Mouse (Mus musculus): ENCODE data around the gene Grid1.

Grid1 gene

DNA sequence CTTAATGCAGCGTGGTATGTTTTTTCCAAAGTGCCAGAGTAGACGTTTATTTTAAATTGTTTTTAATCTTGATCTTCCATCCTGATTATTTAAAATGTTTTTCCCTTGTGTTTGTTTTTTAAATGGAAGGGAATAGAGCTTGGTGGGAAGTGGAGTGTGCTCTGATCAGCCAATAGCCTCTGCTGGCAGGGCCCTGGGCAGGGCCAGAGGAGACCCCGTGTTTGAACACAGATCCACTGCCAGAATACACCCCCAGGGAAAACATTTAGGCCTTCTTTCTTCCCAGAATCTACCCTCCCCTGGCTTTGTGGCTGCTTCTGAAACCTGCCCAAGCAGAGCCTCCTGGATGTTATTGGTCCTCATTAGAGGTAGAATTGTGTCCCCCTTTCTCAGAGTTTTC is 188.8 kb downstream of the Grid1 start:
- no peak for DNase-seq (ENCODE audit: low spot score in 2 of 2)

DNA sequence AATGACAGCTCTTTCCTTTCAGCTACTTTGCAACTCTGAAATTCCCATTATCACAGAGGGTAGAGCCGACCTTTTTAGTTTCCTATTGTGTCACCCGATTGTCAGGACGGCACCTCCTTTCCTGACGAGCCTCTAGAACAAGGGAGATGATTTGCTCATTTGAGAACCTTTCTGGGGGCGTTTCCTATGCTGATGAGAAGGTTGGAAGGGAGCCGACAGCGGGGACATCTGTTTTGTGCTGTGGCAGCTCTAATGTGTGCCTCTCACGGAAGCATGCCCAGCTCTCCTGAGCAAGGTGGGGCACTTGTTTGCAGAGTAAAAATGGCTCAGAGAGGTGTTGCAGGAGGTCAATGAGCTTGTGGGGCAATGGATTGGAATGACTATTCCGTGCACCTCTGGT is 189.2 kb downstream of the Grid1 start:
- DNase-seq (ENCODE audit: low spot score in 2 of 2): no peak

DNA sequence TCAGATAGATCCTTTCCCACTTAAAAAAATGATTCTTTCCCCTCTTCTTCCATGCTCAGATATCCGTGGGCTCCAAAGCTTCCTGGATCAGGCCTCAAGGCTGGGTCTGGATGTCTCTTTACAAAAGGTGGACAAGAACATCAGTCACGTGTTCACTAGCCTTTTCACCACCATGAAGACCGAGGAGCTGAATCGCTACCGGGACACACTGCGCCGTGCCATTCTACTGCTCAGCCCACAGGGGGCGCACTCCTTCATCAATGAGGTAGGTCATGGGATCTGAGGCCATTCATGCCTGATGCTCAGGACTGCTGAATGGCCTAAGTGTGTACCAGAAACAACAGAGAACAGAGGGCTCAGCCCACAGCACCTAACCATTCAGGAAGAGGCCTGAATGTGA is 206.8 kb downstream of the Grid1 start:
- peak in 1 of 2 experiments; percentile 5 for DNase-seq (ENCODE audit: low spot score in 2 of 2)

DNA sequence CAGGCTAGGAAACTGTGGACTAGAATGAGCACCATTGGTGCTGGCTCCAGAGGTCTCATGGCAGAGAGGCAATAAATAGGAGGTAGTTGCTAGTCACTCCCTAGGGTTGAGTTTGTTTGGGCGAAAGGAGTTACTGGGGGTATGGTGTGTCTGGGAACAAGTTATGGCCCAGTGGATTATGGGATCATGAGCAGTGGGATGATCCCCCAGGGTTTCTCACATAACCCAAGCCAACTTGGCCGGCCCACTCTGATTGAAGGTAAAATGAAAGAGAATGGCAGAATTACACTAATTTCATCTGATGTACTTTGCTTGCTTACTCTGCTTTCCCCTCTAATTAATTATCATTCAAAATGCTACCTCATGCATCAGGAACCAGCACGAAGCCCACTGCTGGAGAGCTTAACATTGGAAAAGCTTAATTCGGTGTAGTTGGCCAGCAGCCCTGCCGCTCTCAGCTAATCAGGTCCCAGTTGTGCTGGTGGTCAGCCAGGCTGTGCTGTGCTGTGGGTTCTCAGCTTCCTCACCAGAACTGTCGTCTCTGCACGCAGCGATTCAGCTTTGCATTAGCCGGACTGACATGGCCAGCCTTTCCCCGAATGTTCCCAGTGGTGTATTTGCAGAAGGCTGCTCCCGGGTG is 207.7 kb downstream of the Grid1 start:
- peak in 1 of 2 experiments; percentile 19 for DNase-seq (ENCODE audit: low spot score in 2 of 2)

DNA sequence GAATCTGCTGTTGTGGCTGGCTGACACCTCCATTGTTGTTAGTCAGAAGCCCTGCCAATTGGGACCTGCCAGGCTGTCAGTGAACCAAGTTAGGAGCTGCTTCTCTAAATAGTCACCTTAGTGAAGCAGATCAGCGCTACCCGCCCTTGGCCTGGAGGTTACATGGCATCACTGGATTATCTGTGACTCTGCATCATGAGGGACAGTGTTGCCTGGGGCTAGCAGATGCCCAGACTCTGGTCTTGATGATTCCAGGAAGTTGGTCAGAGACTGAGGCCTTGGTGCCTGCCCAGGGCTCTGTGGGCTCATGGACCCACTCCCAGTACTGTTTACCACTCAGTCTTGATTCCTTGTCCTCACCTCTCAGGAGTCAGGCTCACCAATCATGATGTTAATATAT is 209.7 kb downstream of the Grid1 start:
- no peak for DNase-seq (ENCODE audit: low spot score in 2 of 2)

DNA sequence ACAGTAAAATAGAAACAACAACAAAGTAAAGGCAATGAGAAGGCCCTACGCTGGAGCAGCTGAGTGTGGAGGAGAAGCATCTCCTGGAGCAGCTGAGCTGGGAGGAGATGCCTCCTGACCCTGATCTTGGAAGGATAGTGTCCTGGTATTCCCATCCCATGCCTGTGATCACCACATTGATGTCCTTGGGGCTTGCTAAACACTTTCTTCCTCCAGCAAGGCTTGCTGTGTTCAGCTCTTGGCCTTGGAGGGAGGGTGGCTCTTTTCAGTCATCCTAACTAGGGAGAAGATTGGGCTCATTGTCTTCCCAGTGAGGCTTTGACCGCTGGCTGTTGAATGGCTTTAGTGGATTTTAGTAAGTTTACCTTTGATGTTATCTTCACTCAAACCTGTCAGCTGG is 210.4 kb downstream of the Grid1 start:
- peak in 1 of 2 experiments; percentile 0 for DNase-seq (ENCODE audit: low spot score in 2 of 2)

DNA sequence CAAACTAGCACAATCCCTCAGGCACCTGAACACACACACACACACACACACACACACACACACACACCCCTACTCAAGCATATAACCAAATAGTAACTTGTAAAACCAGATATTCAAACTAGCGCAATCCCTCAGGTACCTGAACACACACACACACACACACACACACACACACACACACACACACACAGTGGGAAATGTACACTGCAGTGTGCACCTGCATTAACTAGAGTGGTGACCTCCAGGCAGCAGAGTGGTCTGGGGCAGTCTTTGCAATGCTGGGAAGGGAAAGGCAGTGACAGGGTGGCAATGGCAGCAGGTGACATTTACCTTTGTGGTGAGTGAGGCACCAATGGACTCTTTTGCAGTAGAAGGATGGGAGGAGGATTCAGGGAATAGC is 212.4 kb downstream of the Grid1 start:
- DNase-seq (ENCODE audit: low spot score in 2 of 2): no peak

DNA sequence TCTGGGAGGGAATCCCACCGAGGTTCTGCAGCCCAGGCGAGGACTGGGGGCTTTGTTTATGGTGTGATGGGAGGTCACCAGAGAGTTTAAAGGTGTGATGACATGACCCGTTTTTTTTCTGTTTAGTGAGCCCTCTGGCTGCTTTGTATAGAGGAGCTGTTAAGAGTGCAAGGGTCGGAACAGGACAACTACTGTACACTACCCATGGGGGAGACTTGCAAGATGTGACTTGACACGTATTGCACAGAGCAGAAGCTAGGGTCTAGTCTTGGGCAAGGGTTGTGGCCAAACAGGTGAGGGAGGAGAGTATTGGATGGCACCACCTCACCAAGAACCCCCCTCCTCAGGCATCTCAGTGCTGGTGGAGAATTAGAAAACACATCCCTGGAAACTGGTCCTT is 224.4 kb downstream of the Grid1 start:
- no peak for DNase-seq (ENCODE audit: low spot score in 2 of 2)

DNA sequence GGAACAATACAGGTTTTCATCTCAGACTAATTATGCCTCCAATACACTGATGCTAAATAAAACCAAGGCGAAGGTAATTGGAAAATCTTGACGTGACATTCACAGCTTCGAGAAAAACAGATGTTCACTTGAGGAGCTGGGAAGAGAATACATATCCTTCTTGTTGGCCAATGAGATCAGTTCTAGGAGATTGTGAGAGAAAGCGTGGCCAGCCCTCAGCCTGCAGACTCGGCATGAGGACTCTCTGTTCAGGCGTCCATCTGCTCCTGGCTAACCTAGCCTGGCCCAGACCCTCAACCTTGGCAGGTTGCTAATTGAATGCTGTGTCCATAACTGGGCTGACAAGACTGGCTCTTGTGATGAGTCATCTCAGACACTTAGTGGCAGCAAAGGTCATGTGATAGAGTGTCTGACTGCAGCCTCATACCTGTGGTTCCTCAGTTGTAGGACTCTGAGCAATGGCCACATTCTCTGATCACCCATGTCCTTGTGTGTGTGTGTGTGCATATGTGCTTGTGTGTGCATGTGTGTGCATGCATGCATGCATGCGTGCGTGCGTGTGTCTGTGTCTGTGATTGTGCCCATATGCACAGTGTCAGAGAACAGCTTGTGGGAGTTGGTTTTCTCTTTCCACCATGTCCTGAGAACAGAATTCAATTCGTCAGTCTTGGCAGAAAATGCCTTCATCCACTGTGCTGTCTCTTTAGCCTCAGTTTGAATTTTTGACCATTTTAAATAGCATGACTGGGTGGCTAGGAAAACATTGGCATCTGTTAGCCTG is 225.2 kb downstream of the Grid1 start:
- no peak for DNase-seq (ENCODE audit: low spot score in 2 of 2)

DNA sequence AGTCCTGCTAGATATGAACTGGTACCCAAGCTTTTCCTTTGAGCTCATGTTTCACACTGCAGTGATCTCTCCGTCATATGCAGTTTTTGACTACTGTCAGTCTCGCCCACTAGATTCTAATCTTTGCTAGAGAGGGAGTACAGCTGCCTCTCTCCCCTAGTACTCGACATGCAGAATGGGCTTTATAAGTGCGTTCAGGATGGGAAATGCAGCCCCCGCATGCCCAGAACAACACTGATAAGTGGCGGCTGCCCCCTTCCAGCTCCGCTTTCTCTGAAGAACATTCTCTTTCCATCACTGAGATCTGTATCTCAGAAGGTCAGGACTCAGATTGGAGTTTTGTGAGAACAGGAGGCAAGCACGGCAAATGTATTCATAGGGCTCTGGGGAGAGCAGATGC is 229.3 kb downstream of the Grid1 start:
- no peak for DNase-seq (ENCODE audit: low spot score in 2 of 2)

DNA sequence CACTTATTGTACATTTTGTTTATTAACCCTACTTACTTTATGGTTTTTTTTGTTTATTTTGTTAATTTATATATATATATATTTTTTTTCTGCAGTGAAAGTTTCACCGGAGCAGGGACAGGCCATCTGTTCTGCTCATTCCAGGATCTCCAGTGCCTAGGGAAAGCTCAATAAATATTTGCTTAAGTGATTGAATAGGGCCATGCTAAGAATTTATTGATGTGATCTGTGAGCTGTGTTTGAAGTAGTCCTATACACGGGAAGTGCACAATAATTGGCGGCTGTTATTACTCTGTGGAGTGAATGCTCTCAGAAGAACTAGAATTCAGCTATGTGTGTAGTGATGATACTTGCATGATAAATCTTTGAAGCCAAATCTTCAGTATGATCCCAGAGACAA is 234.2 kb downstream of the Grid1 start:
- no peak for DNase-seq (ENCODE audit: low spot score in 2 of 2)

DNA sequence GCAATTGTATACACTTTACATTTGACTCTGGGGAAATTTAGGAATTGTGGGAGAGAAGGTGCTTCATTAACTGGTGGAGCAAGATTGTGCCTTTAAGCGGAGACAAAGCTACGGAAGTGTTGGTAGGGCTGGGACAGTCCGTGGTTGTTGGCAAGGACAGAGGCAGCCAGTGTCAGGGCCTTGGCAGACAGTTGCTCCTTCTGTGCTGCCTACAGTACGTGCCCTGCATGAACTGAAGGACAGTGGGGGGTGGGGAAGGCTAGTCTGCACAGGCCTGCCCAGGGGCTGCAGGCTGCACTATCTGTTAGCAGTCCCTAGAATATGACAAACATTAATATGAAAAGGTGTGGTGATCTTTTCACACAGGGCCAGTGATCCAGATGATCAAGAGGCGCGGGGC is 254.7 kb downstream of the Grid1 start:
- DNase-seq (ENCODE audit: low spot score in 2 of 2): peak; percentile 54 to 68

DNA sequence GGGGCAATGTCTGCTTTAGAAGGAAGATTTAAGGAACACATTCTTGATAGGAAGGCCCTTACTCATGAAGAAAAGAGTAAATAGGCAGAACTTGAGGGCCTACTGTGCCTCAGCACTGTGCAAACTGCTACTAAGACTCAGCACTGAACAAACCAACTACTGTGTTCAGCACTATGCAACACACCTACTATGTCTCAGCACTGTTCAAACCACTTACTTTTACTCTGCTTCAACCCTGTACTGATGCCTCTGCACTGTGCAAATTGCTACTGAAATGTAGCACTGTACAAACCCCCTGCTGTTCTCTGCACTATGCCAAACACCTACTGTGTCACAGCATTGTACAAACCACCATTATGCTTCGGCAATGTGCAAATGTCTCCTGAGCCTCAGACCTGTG is 260.0 kb downstream of the Grid1 start:
- DNase-seq (ENCODE audit: low spot score in 2 of 2): no peak

DNA sequence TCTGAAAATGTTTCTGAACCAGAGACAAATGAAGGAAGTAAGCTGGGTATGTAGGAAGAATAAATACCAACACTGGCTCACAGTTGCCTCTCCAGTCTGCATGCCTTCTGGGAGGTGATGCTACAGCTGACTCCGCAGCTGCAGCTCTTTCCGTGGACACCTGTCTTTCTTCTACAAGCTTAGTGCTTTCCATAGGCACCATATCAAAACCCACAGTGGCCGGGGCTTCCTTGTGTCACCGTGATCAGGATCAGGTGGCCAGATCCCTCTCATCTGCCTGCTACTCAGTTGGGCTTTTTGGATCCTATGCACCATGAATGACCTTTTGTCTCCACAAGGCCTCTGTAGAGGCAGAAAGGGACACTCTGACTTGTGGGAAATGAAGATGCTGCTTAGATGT is 272.7 kb downstream of the Grid1 start:
- no peak for DNase-seq (ENCODE audit: low spot score in 2 of 2)

DNA sequence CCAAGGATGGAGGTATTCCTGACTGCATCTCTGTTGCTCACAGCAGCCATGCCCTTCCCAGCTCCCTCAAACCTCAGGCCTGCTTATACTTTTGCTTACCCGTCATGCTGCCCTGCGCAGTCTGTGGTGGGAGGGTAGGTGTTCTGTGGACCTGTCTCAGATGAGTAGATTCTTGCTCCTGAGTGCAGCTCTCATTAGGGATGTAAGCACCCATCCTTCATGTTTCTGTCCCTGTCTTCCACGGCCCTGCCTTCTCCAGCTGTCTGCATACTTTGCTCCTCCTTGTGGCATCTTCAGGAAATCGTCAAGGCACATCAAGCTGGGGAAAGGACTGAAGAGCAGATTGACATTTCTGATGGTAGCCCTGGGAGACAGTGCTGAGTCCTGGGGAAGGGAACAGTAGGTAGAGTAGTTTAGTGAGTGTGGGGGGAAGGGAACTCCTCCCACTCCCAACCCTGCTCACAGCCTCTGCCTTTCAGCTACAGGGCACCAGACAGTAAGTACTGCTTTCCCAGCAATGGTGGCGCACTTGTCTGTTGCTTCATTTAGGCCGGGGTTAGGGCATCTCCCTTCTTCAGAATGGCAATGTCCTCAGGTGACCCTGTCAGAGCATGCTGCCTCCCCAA is 273.8 kb downstream of the Grid1 start:
- no peak for DNase-seq (ENCODE audit: low spot score in 2 of 2)

DNA sequence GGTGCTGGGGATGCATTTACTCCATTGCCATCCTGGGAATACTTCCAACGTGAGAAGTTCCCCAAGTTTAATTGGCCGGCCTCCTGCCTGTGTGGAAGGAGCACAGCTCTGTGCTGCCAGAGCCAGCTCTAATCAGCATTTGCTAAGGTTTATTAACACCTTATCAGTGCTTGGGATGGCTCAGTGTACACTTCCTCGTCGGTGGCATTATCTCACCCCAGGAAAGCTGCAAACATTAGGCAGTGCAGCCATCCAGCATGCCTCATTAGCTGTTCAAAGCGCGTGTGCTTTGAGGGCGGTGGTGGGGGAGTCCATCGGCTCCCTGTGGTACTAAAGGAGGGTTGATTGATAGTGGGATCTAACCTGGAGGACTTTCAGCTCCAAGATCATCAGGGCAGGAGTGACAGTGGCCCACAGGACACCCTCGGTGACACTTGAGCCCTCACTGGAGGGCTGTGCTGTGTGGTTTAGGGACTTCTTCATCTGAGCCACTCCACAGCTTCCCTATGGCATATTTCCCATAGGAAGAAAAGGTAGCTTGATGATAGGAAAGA is 275.7 kb downstream of the Grid1 start:
- DNase-seq (ENCODE audit: low spot score in 2 of 2): no peak

DNA sequence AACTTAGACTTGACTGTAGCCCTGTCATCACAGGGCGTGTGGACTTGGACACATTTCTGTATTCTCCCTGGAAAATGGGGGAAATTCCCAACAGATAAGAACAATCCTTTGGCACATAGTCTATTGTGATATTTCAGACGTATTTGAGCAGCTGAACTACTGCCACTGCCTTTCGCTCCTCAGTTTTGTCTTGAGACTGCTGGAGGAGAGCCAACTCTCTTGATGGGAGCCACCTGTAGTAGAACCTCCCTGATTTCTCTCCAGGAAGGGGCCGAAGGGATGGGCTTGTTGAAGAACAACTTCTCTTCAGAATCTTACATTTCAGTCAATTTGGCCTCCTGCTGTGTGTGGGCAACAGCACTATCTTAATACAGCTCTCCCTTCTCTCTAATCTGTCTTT is 276.2 kb downstream of the Grid1 start:
- no peak for DNase-seq (ENCODE audit: low spot score in 2 of 2)

DNA sequence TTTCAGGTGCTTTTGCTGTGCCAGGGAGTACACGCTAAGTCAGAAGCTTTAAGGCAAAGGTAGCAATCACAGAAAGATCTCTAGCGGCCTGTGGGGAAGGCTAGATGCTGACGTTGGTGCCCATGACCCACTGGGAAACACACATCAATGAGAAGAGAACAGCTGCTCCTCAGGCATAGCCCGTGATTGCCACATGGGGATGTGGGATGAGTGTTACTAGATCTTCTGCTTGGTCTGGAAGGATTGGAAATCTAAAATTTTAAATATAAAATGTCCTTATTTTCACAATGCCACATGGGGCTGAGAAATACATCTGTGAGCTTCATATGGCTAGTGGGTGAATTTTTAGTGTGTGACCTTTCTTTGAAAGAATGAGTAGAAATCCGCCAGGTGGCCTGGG is 277.3 kb downstream of the Grid1 start:
- DNase-seq (ENCODE audit: low spot score in 2 of 2): no peak

DNA sequence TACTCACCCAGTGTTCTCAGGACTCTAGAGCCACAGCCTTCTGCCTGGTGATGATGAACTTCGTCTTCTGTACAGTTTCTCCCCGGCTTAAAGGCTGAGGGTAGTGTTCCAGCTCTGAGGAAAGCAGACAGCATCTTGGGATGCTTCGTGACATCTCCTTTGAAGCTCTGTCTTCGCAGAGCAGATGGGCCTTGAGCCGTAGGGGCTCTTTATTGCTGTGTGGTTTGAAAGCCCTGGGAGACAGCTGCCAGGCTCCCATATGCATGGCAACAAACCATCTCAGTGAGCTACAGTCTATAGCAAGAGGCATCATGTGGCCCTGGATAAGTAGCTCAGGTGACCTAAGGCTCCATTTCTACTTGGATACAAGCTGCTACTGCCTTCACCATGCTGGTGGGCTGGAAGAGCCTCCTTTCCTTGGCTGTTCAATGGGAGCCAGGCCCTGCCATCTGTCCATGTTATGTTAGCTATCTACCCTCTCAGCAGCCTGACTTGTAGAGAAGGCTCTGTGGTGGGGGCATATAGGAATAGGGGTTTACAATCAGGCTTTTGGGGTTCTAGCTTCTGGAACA is 283.8 kb downstream of the Grid1 start:
- no peak for DNase-seq (ENCODE audit: low spot score in 2 of 2)

DNA sequence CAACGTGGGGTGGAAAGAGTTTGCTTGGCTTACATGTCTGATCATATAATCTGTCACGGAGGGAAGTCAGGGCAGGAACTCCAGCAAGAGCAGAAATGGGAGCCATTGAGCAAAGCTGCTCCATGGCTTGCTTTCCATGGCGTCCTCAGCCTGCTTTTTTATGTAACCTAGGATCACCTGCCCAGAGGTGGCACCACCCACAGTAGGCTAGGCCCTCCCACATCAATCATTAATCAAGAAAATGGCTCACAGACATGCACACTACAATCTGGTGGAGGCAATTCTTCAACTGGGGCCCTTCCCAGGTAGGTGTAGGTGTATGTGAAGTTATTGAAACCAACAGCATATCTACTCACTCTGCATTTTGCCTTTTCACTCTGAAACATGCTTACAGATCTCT is 287.7 kb downstream of the Grid1 start:
- no peak for DNase-seq (ENCODE audit: low spot score in 2 of 2)

DNA sequence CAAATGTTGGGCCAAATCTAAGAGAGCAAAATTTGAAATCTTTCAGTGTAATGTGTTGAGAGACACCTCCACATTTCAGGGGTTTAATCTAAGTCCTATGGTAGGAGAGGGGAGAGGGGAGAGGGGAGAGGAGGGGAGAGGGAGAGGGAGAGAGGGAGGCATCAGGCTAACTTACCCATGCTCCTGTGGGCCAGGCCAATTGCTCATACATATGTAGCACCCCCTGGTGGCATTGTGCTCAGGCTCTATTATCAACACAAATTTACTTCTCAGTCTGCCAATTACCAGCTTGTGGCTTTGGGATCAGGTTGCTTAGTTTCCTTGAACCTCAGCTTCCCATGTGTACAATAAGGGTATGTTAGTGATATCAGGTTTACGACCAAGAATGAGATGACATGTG is 291.0 kb downstream of the Grid1 start:
- DNase-seq (ENCODE audit: low spot score in 2 of 2): no peak

Data from frontal cortex, postnatal 10 days (tissue).